Mouse (Mus musculus) cortical plate, adult 2 months (tissue): ENCODE results near the gene Pmis2.

ENCODE experiments used
- CTCF ChIP-seq: fragments of 200-500 bp; IDR thresholded peaks from 2 replicates; pipeline ENCODE4 v1.5.1; 2011; ENCODE audit warnings: mild to moderate bottlenecking, control low read depth, low read length; ENCODE audit not compliant: insufficient read depth; ENCODE audit errors: extremely low read depth
- POLR2A ChIP-seq: fragments of 200-500 bp; IDR thresholded peaks from 2 replicates; pipeline ENCODE4 v1.6.1; 2011; ENCODE audit warnings: mild to moderate bottlenecking, low read length, control low read depth; ENCODE audit not compliant: insufficient read depth; ENCODE audit errors: extremely low read depth

- TF ChIP-seq CTCF (no peak), POLR2A (no peak)
Measured at GRCm38 (mm10) chr7:30711942-30712341, 40.5 kb upstream of the Pmis2 start, which contains the start of gene Atp4a.
